Mouse (Mus musculus) heart, embryonic 15.5 days (tissue): ENCODE measurements around the gene Mogat1. TPM values are rescaled to one million over a fixed set of nuclear protein-coding genes. Genes with fewer than 3 reads are reported as not detected.

ENCODE experiments used
- ATAC-seq: fragments of 200-750 bp; cut with Nextera tagmentation; replicated peaks from 2 replicates; pipeline ENCODE4 v1.8.0; 2017; ENCODE audit warnings: low read depth, moderate TSS enrichment; ENCODE audit not compliant: insufficient number of reproducible peaks, insufficient read depth, low FRiP score
- H3K27ac ChIP-seq: fragments of 300-500 bp; sonication (generic); 2 replicates; pipeline ENCODE4 v1.5.1; 2015; ENCODE audit warnings: mild to moderate bottlenecking, inconsistent platforms
- H3K27me3 ChIP-seq: fragments of 300-500 bp; sonication (generic); 2 replicates; pipeline ENCODE4 v1.6.1; 2015; ENCODE audit warnings: inconsistent platforms
- H3K36me3 ChIP-seq: fragments of 300-500 bp; sonication (generic); 2 replicates; pipeline ENCODE4 v1.6.1; 2015; ENCODE audit warnings: mild to moderate bottlenecking, inconsistent platforms
- H3K4me1 ChIP-seq: fragments of 300-500 bp; sonication (generic); replicated peaks from 2 replicates; pipeline ENCODE4 v1.6.1; 2015; ENCODE audit warnings: inconsistent platforms
- H3K4me2 ChIP-seq: fragments of 300-500 bp; sonication (generic); 2 replicates; pipeline ENCODE4 v1.6.1; 2015; ENCODE audit warnings: inconsistent platforms, mild to moderate bottlenecking, moderate library complexity
- H3K4me3 ChIP-seq: fragments of 300-500 bp; sonication (generic); 2 replicates; pipeline ENCODE4 v1.5.1; 2015; ENCODE audit warnings: mild to moderate bottlenecking, inconsistent platforms
- H3K9ac ChIP-seq: fragments of 300-500 bp; sonication (generic); 2 replicates; pipeline ENCODE4 v1.6.1; 2015; ENCODE audit warnings: mild to moderate bottlenecking, inconsistent platforms
- H3K9me3 ChIP-seq: fragments of 300-500 bp; sonication (generic); replicated peaks from 2 replicates; pipeline ENCODE4 v1.6.1; 2016; ENCODE audit warnings: inconsistent platforms
- WGBS: fragments of 180-500 bp; shearing (Covaris S2); methylation state at CpG from one replicate; pipeline ENCODE4 v1.1.7; 2015; ENCODE audit warnings: mixed read lengths; 5-methylcytosine and 5-hydroxymethylcytosine counted together
- polyA plus RNA-seq: library from polyadenylated mRNA; unstranded; fragments of >200 nt; fragmentation: Nextera tagmentation; extraction: Ambion mirVana; gene quantifications from 2 replicates; pipeline ENCODE4 v1.2.1, GENCODE M21; 2015

The Mogat1 gene
- polyA plus RNA-seq, 1 experiment from 2014 or later: not detected

DNA sequence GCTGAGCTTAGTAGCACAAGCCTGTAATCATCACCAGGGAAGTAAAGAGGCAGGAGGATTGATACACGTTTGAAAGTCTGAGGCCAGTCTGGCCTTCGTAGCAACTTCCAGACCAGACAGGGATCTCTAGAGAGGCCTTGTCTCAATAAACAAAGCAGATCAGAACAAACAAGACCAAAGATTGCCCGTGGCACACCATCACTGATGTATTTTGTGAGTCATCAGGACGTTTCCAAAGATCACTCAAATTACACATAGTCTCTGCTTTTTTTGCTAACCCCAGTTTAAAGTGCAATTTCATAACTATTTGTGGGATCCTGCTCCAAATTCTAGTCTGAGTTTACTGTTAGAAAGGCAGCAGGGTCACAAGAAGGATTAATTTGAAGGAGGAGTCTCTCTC lies 76.2 kb downstream of the Mogat1 start:
- Histone ChIP-seq H3K4me3 (no peak overlapping the region), H3K4me1 (peaks cover 4% of the 10 kb centered on the region), H3K27me3 (no peaks in the 10 kb centered on the region), H3K4me2 (no peak overlapping the region), H3K9ac (no peak overlapping the region), H3K36me3 (no peaks in the 10 kb centered on the region), H3K9me3 (no peaks in the 10 kb centered on the region), H3K27ac (no peak overlapping the region)
- ATAC-seq: no peak
- WGBS: 36% methylated on average over 4 of the region's 4 CpGs

Other genes starting within 250 kb of the Mogat1 start
- gene Sgpp2, start 200.6 kb upstream of the Mogat1 start, polyA plus RNA-seq: 0.20 and 0.25 TPM in 2 replicates
- 89.4 and 93.1 TPM in 2 replicates for gene Farsb, start 22.1 kb upstream of the Mogat1 start, polyA plus RNA-seq
- gene BC035947, start 1.2 kb downstream of the Mogat1 start, polyA plus RNA-seq: 0.04 TPM in 1 of 2 replicates, not detected in the other
- 72.2 and 75.6 TPM in 2 replicates for gene Acsl3, start 146.8 kb downstream of the Mogat1 start, polyA plus RNA-seq
- gene Utp14b, start 147.0 kb downstream of the Mogat1 start, polyA plus RNA-seq: 1.8 and 2.1 TPM in 2 replicates